Mouse (Mus musculus) embryonic fibroblast, embryonic 13.5 days (primary cell): ENCODE measurements around the gene Ssr2.

Source experiments
- CTCF ChIP-seq: IDR thresholded peaks from 2 replicates; pipeline ENCODE4 v1.5.1; 2011; ENCODE audit warnings: mild to moderate bottlenecking, control low read depth, low read length, moderate library complexity, borderline replicate concordance; ENCODE audit not compliant: insufficient read depth
- POLR2A ChIP-seq: IDR thresholded peaks from 2 replicates; pipeline ENCODE4 v1.6.1; 2011; ENCODE audit warnings: low read depth, mild to moderate bottlenecking, control low read depth, low read length, moderate library complexity

- TF ChIP-seq CTCF (no peak), POLR2A (no peak)
These were observed 10.1 kb downstream of the Ssr2 start for GRCm38 (mm10) chr3:88585769-88586168.
